Mouse (Mus musculus) lung, embryonic 14.5 days (tissue): ENCODE results near the gene 3110009E18Rik. TPM values are rescaled to one million over a fixed set of nuclear protein-coding genes. Genes with fewer than 3 reads are reported as not detected.

Experiments
- ATAC-seq: fragments of 200-750 bp; cut with Nextera tagmentation; 2 replicates; pipeline ENCODE4 v1.8.0; 2017; ENCODE audit warnings: mild to moderate bottlenecking, moderate TSS enrichment, moderate library complexity; ENCODE audit not compliant: insufficient read depth
- DNase-seq: peaks from one replicate; pipeline ENCODE4 v3.0.0-alpha.2; 2015
- H3K27ac ChIP-seq: fragments of 300-500 bp; sonication (generic); 2 replicates; pipeline ENCODE4 v1.5.1; 2014; ENCODE audit warnings: low read depth, mild to moderate bottlenecking, moderate library complexity
- H3K27me3 ChIP-seq: fragments of 300-500 bp; sonication (generic); 2 replicates; pipeline ENCODE4 v1.6.1; 2014; ENCODE audit warnings: low read length, control low read depth; ENCODE audit not compliant: insufficient read depth
- H3K36me3 ChIP-seq: fragments of 300-500 bp; sonication (generic); 2 replicates; pipeline ENCODE4 v1.6.1; 2014; ENCODE audit warnings: control low read depth; ENCODE audit not compliant: insufficient read depth
- H3K4me1 ChIP-seq: fragments of 300-500 bp; sonication (generic); 2 replicates; pipeline ENCODE4 v1.6.1; 2014; ENCODE audit warnings: antibody characterized with exemption, control low read depth; ENCODE audit not compliant: insufficient read depth
- H3K4me2 ChIP-seq: fragments of 300-500 bp; sonication (generic); 2 replicates; pipeline ENCODE4 v1.6.1; 2014; ENCODE audit warnings: mild to moderate bottlenecking
- H3K4me3 ChIP-seq: fragments of 300-500 bp; sonication (generic); 2 replicates; pipeline ENCODE4 v1.5.1; 2014; ENCODE audit warnings: low read depth, low read length
- H3K9ac ChIP-seq: fragments of 300-500 bp; sonication (generic); 2 replicates; pipeline ENCODE4 v1.6.1; 2014
- H3K9me3 ChIP-seq: fragments of 300-500 bp; sonication (generic); 2 replicates; pipeline ENCODE4 v1.6.1; 2016; ENCODE audit warnings: low read depth, low read length, control low read depth
- CTCF ChIP-seq: IDR thresholded peaks from 2 replicates; pipeline ENCODE4 v1.5.1; 2016; ENCODE audit warnings: antibody characterized with exemption, low read depth
- WGBS: fragments of 180-500 bp; shearing (Covaris S2); extraction: QIAGEN DNeasy Blood & Tissue Kit; methylation state at CpG from one replicate; pipeline ENCODE4 v1.1.7; 2014; 5-methylcytosine and 5-hydroxymethylcytosine counted together
- polyA plus RNA-seq: library from polyadenylated mRNA; unstranded; fragments of >200 nt; fragmentation: Nextera tagmentation; extraction: Ambion mirVana; gene quantifications from 2 replicates; pipeline ENCODE4 v1.2.1, GENCODE M21; 2014

3110009E18Rik gene
- polyA plus RNA-seq, 1 experiment from 2014 or later: 17.2 TPM

- Histone ChIP-seq H3K4me1 (peaks cover 2% of the 10 kb centered on the region), H3K27ac (no peak overlapping the region), H3K9me3 (no peaks in the 10 kb centered on the region), H3K27me3 (no peaks in the 10 kb centered on the region), H3K36me3 (no peaks in the 10 kb centered on the region), H3K4me3 (no peak overlapping the region), H3K9ac (no peak overlapping the region), H3K4me2 (no peak overlapping the region)
- DNase-seq: no peak
- no peak for TF ChIP-seq CTCF
- 23% methylated on average over 9 of the region's 9 CpGs for WGBS
- ATAC-seq: no peak
Observed at GRCm38 (mm10) chr1:120077746-120078410, 43.1 kb upstream of the 3110009E18Rik start.

- H3K9me3 ChIP-seq: no peaks in the 10 kb centered on the region
- H3K4me2 ChIP-seq: no peak overlapping the region
- H3K27ac ChIP-seq: no peak overlapping the region
- 84% methylated on average over 1 of the region's 1 CpGs for WGBS
- no peak for ATAC-seq
- no peak overlapping the region for H3K9ac ChIP-seq
- H3K4me3 ChIP-seq: no peak overlapping the region
- H3K4me1 ChIP-seq: peaks cover 10% of the 10 kb centered on the region
- no peak for TF ChIP-seq CTCF
- DNase-seq: no peak
- no peaks in the 10 kb centered on the region for H3K27me3 ChIP-seq
- no peaks in the 10 kb centered on the region for H3K36me3 ChIP-seq
Observed at GRCm38 (mm10) chr1:120080632-120081031, 40.4 kb upstream of the 3110009E18Rik start.

GRCm38 (mm10) chr1:120082957-120083585, 37.9 kb upstream of the 3110009E18Rik start:
- DNase-seq: peak; percentile 64
- H3K4me1 ChIP-seq: peaks cover 10% of the 10 kb centered on the region
- no peak for TF ChIP-seq CTCF
- no peak overlapping the region for H3K4me3 ChIP-seq
- 16% methylated on average over 7 of the region's 7 CpGs for WGBS
- H3K27ac ChIP-seq: no peak overlapping the region
- H3K9ac ChIP-seq: no peak overlapping the region
- peak; percentile 71 for ATAC-seq
- no peaks in the 10 kb centered on the region for H3K9me3 ChIP-seq
- H3K27me3 ChIP-seq: no peaks in the 10 kb centered on the region
- peak overlapping the region; percentile 35; the same call in 1 of the 2 replicates for H3K4me2 ChIP-seq
- H3K36me3 ChIP-seq: no peaks in the 10 kb centered on the region

GRCm38 (mm10) chr1:120083921-120084517, 37.0 kb upstream of the 3110009E18Rik start:
- Histone ChIP-seq H3K4me2 (no peak overlapping the region), H3K36me3 (no peaks in the 10 kb centered on the region), H3K27me3 (no peaks in the 10 kb centered on the region), H3K4me3 (no peak overlapping the region), H3K9me3 (no peaks in the 10 kb centered on the region), H3K9ac (no peak overlapping the region), H3K4me1 (peaks cover 10% of the 10 kb centered on the region), H3K27ac (no peak overlapping the region)
- peak; percentile 52; the same call in 1 of the 2 replicates for ATAC-seq
- 23% methylated on average over 5 of the region's 5 CpGs for WGBS
- DNase-seq: peak; percentile 46
- no peak for TF ChIP-seq CTCF

- Histone ChIP-seq H3K36me3 (no peaks in the 10 kb centered on the region), H3K4me2 (no peak overlapping the region), H3K9ac (no peak overlapping the region), H3K9me3 (no peaks in the 10 kb centered on the region), H3K27me3 (no peaks in the 10 kb centered on the region), H3K4me3 (no peak overlapping the region), H3K27ac (no peak overlapping the region), H3K4me1 (peaks cover 10% of the 10 kb centered on the region)
- no peak for DNase-seq
- ATAC-seq: no peak
- no peak for TF ChIP-seq CTCF
- WGBS: 79% methylated on average over 3 of the region's 3 CpGs
Observed at GRCm38 (mm10) chr1:120085696-120086095, 35.3 kb upstream of the 3110009E18Rik start.

GRCm38 (mm10) chr1:120086644-120087043, 34.3 kb upstream of the 3110009E18Rik start:
- 64% methylated on average over 13 of the region's 13 CpGs for WGBS
- Histone ChIP-seq H3K9me3 (no peaks in the 10 kb centered on the region), H3K36me3 (no peaks in the 10 kb centered on the region), H3K4me2 (no peak overlapping the region), H3K27ac (no peak overlapping the region), H3K4me3 (no peak overlapping the region), H3K9ac (no peak overlapping the region), H3K4me1 (peaks cover 10% of the 10 kb centered on the region), H3K27me3 (no peaks in the 10 kb centered on the region)
- DNase-seq (no peak), ATAC-seq (no peak)
- TF ChIP-seq CTCF: no peak

GRCm38 (mm10) chr1:120089180-120089579, 31.8 kb upstream of the 3110009E18Rik start:
- DNase-seq (no peak), ATAC-seq (no peak)
- Histone ChIP-seq H3K36me3 (no peaks in the 10 kb centered on the region), H3K27me3 (no peaks in the 10 kb centered on the region), H3K27ac (no peak overlapping the region), H3K4me1 (no peaks in the 10 kb centered on the region), H3K9me3 (no peaks in the 10 kb centered on the region), H3K4me3 (no peak overlapping the region), H3K4me2 (no peak overlapping the region), H3K9ac (no peak overlapping the region)
- 16% methylated on average over 5 of the region's 5 CpGs for WGBS
- TF ChIP-seq CTCF: no peak
